Mouse (Mus musculus): Measurements from ENCODE around the gene Ltbp3.

- no peak for TF ChIP-seq CTCF (IDR thresholded peaks at IDR 0.05; ENCODE audit: insufficient read depth, low read depth, low read length)
- TF ChIP-seq POLR2A (IDR thresholded peaks at IDR 0.05; ENCODE audit: insufficient read depth, low read depth, low read length) = no peak
Measured at GRCm38 (mm10) chr19:5743576-5743975, 2.9 kb downstream of the Ltbp3 start.

Data from olfactory bulb, adult 2 months (tissue).